Mouse (Mus musculus): ENCODE data around the gene Itih4.
A peak's percentile ranks its signal among the peaks of the same experiment; 100 is the strongest.

Itih4 gene

GRCm38 (mm10) chr14:30874095-30874700 lies 12.1 kb upstream of the Itih4 start:
- TF ChIP-seq GATA4 (IDR thresholded peaks at IDR 0.05; ENCODE audit: insufficient replicate concordance, low read length): no peak

GRCm38 (mm10) chr14:30875130-30875865 lies 11.0 kb upstream of the Itih4 start:
- peak; percentile 82; the same call in 1 of the 2 replicates for TF ChIP-seq GATA4 (IDR thresholded peaks at IDR 0.05; ENCODE audit: insufficient replicate concordance, low read length)

GRCm38 (mm10) chr14:30875955-30876354 lies 10.3 kb upstream of the Itih4 start:
- TF ChIP-seq GATA4 (IDR thresholded peaks at IDR 0.05; ENCODE audit: insufficient replicate concordance, low read length): no peak

- no peak for TF ChIP-seq GATA4 (IDR thresholded peaks at IDR 0.05; ENCODE audit: insufficient replicate concordance, low read length)
Measured at GRCm38 (mm10) chr14:30876451-30876850, 9.8 kb upstream of the Itih4 start.

DNA sequence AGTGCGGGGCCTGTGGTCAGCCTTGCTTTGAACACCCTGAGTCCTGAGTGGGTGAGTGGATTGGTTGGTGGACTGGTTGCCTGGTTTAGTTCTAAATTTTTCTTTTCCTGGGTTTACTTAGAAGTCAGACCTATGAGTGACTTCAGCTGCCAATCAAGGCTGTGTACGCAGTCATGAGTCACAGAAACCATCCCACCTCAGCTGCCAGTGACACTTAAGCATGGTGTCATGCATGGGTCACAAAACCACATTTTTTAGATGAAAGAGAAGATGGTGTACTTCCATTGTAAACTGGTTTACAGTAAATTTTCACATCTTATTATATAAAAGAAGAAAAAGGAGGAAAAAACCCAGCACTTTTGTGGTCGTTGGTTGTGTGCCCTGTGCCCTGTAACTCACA lies 8.4 kb upstream of the Itih4 start:
- no peak for TF ChIP-seq GATA4 (IDR thresholded peaks at IDR 0.05; ENCODE audit: insufficient replicate concordance, low read length)

DNA sequence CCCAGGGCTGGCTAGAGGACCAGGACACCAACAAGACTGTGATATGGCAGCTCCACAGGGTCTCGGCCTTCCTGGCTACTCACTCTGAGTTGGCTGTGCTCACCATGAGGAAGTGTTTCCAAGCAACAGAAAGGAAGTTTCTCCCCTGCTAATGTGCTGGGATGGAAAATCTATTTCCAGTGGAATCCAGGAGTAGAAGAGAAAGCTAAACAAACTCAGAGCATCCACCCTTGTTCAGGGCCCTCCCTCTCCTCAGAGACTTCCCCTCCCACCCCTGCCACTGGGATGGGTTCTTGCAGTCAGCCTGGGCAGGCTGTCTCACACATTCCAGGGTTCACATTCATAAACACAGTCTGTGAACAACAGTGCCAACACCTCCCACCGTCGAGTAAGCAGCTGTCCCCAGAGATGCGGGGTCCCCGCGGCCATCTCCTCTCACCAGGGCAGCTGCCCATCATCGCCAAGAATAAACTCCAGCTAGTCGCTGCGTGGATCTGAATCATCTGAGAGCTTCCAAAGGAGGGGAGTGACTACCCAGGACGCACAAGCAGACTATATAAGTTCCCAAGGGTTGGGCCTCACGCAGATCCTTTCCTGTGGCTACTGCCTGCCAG lies 7.2 kb upstream of the Itih4 start, which contains the start of gene Mustn1:
Gene Mustn1, plus strand, starts transcription at position 243 of the 614 bp plus-strand sequence.
- no peak for TF ChIP-seq GATA4 (IDR thresholded peaks at IDR 0.05; ENCODE audit: insufficient replicate concordance, low read length)

DNA sequence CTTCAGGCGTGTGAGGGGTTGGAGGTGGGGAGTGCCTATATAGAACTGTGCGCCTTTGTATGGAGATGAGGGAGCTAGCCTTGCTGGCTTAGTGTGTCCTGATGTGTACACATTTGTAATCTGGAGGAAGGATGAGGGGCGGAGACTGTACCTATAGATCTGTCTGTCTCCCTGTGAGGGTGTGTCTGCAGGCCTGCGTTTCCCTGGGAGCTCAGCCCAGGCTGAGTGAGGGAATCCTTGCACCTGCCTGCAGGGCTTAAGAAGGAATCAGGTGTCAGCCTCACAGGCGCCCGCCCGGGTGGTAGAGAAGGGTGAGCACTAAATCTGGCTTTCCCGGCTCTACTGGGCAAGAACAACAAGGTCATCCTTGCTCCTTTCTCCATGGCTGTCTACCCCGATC lies 6.5 kb upstream of the Itih4 start:
- TF ChIP-seq GATA4 (IDR thresholded peaks at IDR 0.05; ENCODE audit: insufficient replicate concordance, low read length): no peak

DNA sequence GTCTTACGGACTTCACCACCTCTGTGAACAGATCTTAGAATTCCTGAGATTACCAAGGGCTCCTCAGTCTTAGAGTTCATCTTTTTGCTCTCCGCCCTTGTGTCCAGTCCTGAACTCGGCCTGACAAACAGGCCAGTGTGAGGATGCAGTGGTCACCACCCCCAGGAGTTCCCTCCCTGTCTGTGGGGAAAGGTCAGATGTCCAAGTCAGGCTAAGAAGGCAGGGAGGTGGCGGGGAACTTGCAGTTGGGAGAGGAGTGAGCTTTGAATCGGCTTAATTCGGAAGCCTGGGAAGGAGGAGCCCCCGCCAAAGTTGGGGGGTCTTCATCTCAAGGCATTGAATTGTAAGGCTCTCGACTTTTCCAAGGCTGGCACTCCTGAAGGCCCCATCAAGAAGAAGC lies 6.0 kb upstream of the Itih4 start:
- no peak for TF ChIP-seq GATA4 (IDR thresholded peaks at IDR 0.05; ENCODE audit: insufficient replicate concordance, low read length)

DNA sequence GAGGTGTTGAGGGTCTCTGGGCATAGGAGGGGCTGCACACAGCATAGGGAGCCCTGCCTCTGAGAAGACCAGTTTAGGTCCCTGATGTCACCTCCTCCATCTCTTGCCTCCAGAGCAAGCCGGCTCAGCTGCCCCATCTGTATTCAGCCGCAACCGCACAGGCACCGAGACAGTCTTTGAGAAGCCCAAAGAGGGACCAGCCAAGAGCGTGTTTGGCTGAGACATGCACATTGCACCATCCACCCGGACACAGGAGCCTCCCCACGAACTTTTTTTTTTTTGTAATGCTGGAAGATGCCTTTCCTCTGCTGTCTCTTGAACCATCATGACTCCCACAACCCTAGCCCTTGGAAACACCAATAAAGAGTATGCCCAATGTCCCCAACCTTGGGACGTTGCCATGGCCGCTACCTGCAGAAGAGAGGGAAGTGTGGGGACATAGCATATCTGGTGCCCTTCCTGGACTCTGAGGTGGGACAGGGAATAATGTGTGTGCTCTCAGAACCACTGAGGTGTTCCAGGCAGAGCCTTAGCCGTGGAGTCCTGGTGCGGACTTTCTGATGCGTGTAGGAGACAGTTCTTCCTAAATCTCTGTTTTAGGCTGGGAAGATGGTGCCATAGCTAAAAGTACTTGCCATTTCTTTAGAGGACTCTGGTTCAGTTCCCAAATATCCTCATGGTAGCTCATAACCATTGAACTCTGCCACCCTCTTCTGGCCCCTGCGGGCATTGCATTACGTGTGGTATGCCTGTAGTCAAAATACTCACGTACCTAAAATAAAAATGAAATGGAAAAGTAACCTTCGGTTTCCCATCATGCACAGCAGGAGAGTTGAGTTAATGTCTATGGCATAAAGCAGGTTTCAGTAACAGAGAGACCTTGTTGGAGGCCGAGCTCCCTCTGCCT lies 5.2 kb upstream of the Itih4 start:
- TF ChIP-seq GATA4 (IDR thresholded peaks at IDR 0.05; ENCODE audit: insufficient replicate concordance, low read length): no peak

GRCm38 (mm10) chr14:30881718-30882108 lies 4.6 kb upstream of the Itih4 start:
- TF ChIP-seq GATA4 (IDR thresholded peaks at IDR 0.05; ENCODE audit: insufficient replicate concordance, low read length): no peak

GRCm38 (mm10) chr14:30885298-30885697 lies 978 bp upstream of the Itih4 start:
- TF ChIP-seq GATA4 (IDR thresholded peaks at IDR 0.05; ENCODE audit: insufficient replicate concordance, low read length): no peak

- TF ChIP-seq GATA4 (IDR thresholded peaks at IDR 0.05; ENCODE audit: insufficient replicate concordance, low read length): no peak
Measured at GRCm38 (mm10) chr14:30888271-30888732, 2.0 kb downstream of the Itih4 start.

- no peak for TF ChIP-seq GATA4 (IDR thresholded peaks at IDR 0.05; ENCODE audit: insufficient replicate concordance, low read length)
Measured at GRCm38 (mm10) chr14:30899972-30900371, 13.7 kb downstream of the Itih4 start.

DNA sequence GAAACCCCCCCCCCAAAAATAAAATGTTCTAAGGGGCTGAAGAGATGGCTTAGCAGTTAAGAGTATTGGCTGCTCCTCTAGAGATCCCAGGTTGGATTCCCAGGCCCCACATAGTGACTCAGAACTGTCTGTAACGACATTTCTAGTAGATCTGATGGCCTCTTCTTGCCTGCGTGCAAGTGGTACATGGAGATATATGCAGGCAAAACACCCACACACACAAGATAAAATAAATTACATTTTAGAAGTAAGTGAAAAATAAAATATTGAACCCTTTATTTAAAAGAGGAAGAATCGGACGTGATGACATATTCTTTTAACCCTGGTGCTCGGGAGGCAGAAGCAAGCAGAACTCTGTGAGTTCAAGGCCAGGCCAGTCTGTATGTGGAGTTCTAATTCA lies 16.4 kb downstream of the Itih4 start:
- no peak for TF ChIP-seq GATA4 (IDR thresholded peaks at IDR 0.05; ENCODE audit: insufficient replicate concordance, low read length)

GRCm38 (mm10) chr14:30903036-30903435 lies 16.8 kb downstream of the Itih4 start:
- TF ChIP-seq GATA4 (IDR thresholded peaks at IDR 0.05; ENCODE audit: insufficient replicate concordance, low read length): no peak
